25 mouse cellular contexts compared by ENCODE assay signal in genomic region chr16:70019564-70019963, GRCm38 (mm10).
A peak's percentile ranks its signal among the peaks of the same experiment; 100 is the strongest.
DNase-seq lines count a peak whose midpoint lies in the region; ATAC-seq and TF ChIP-seq lines count a peak whose summit lies in the region.
"Had no signal": no experiment of that assay in that cellular context is flagged by ENCODE, and none has a peak within 500 bp of the region (broad histone marks: within the 10 kb centered on the region; RNA-seq: fewer than 3 reads in every experiment).

No protein-coding gene starts in this region.

- TF ChIP-seq POLR2A in brain, embryonic 14.5 days (IDR thresholded peaks at IDR 0.05; ENCODE audit: borderline replicate concordance, extremely low read depth, insufficient read depth, insufficient read length, poor library complexity, severe bottlenecking), result no peak

- no peaks in the 10 kb centered on the region for H3K4me1 ChIP-seq in forebrain, embryonic 13.5 days
- H3K4me1 ChIP-seq in forebrain, embryonic 11.5 days (replicated peaks; ENCODE audit: control insufficient read depth, insufficient read depth, low read length), result no peaks in the 10 kb centered on the region
- H3K4me1 ChIP-seq: embryonic facial prominence, embryonic 13.5 days; embryonic facial prominence, embryonic 15.5 days; forebrain, embryonic 10.5 days had no signal

- no peak for DNase-seq in forebrain, embryonic 11.5 days (ENCODE audit: low spot score)
- DNase-seq in heart, adult 11 months, result peak; percentile 57
- no peak for DNase-seq in heart, postnatal 36 days
- DNase-seq in brain, embryonic 14.5 days (ENCODE audit: low read depth), result peak; percentile 26
- DNase-seq: adrenal gland, adult 8-10 months; adrenal gland, postnatal 14 days; adrenal gland, postnatal 36 days; B cell, adult 2 months; cerebellum, adult 11 months; cerebellum, adult 18-20 months; cerebellum, adult 8-10 months; cerebellum, adult 9-11 months; cerebellum, postnatal 36 days; embryo, embryonic 11 days had no signal

- intact Hi-C loops in heart, postnatal 36 days (cut with DNase I), result no loop called here

- 87% methylated on average over 2 of the region's 2 CpGs for WGBS in forebrain, embryonic 13.5 days
- WGBS in forebrain, embryonic 11.5 days, result 87% methylated on average over 2 of the region's 2 CpGs

- no peak overlapping the region for H3K27ac ChIP-seq in forebrain, embryonic 13.5 days
- H3K27ac ChIP-seq in forebrain, embryonic 11.5 days (ENCODE audit: low read depth, low read length), result no peak overlapping the region
- H3K27ac ChIP-seq: embryonic facial prominence, embryonic 13.5 days; embryonic facial prominence, embryonic 15.5 days; forebrain, embryonic 10.5 days had no signal

- H3K4me2 ChIP-seq in forebrain, embryonic 13.5 days, result no peak overlapping the region
- H3K4me2 ChIP-seq in forebrain, embryonic 11.5 days (ENCODE audit: low read depth, low read length, severe bottlenecking), result no peak overlapping the region
- H3K4me2 ChIP-seq: embryonic facial prominence, embryonic 13.5 days; embryonic facial prominence, embryonic 15.5 days had no signal

- ATAC-seq in forebrain, embryonic 13.5 days, result peak; percentile 10; the same call in 1 of the 2 replicates
- ATAC-seq in forebrain, embryonic 11.5 days (replicated peaks; ENCODE audit: low FRiP score), result no peak
- ATAC-seq: activated CD4-positive, CD25-positive, alpha-beta regulatory T cell, adult 4 months; CD4-positive, CD25-positive, alpha-beta regulatory T cell, adult 4 months; forebrain, embryonic 16.5 days; Patski had no signal

- no peaks in the 10 kb centered on the region for H3K36me3 ChIP-seq in forebrain, embryonic 13.5 days (ENCODE audit: poor library complexity, severe bottlenecking)
- H3K36me3 ChIP-seq in forebrain, embryonic 11.5 days (ENCODE audit: control insufficient read depth, insufficient read depth, low read length), result no peaks in the 10 kb centered on the region
- H3K36me3 ChIP-seq: embryonic facial prominence, embryonic 13.5 days; embryonic facial prominence, embryonic 15.5 days; forebrain, embryonic 10.5 days; G1E had no signal

- H3K9ac ChIP-seq in forebrain, embryonic 13.5 days, result no peak overlapping the region
- H3K9ac ChIP-seq in forebrain, embryonic 11.5 days (ENCODE audit: low read length), result no peak overlapping the region
- H3K9ac ChIP-seq: embryonic facial prominence, embryonic 13.5 days; embryonic facial prominence, embryonic 15.5 days had no signal

- no peak for TF ChIP-seq CTCF in brain, embryonic 14.5 days (IDR thresholded peaks at IDR 0.05; ENCODE audit: borderline replicate concordance, extremely low read depth, insufficient read depth, insufficient read length)

- no peaks in the 10 kb centered on the region for H3K9me3 ChIP-seq in forebrain, embryonic 13.5 days (replicated peaks)
- no peaks in the 10 kb centered on the region for H3K9me3 ChIP-seq in forebrain, embryonic 11.5 days (ENCODE audit: control insufficient read depth, low read length)
- H3K9me3 ChIP-seq: embryonic facial prominence, embryonic 13.5 days; embryonic facial prominence, embryonic 15.5 days; forebrain, embryonic 10.5 days had no signal

- no peaks in the 10 kb centered on the region for H3K27me3 ChIP-seq in forebrain, embryonic 13.5 days
- no peaks in the 10 kb centered on the region for H3K27me3 ChIP-seq in forebrain, embryonic 11.5 days (ENCODE audit: control insufficient read depth, insufficient read depth, low read length)
- H3K27me3 ChIP-seq: CH12.LX; embryonic facial prominence, embryonic 13.5 days; embryonic facial prominence, embryonic 15.5 days had no signal

- H3K4me3 ChIP-seq in forebrain, embryonic 13.5 days, result no peak overlapping the region
- H3K4me3 ChIP-seq in forebrain, embryonic 11.5 days (ENCODE audit: low read depth, low read length), result no peak overlapping the region
- H3K4me3 ChIP-seq: embryonic facial prominence, embryonic 13.5 days; embryonic facial prominence, embryonic 15.5 days; erythroblast, embryonic 14.5 days; forebrain, embryonic 10.5 days had no signal

Comparison
In these comparisons a context has a peak if more than half of its experiments do, and no peak if none do; other contexts are left out.
1. DNase-seq: peak in heart, adult 11 months (single experiment) and brain, embryonic 14.5 days (single experiment); none in forebrain, embryonic 11.5 days (single experiment) and heart, postnatal 36 days (0 of 2).